Mouse (Mus musculus): ENCODE measurements around the gene Oaz2.

Oaz2 gene

GRCm38 (mm10) chr9:65667701-65668100, at the start of gene Oaz2:
Gene Oaz2, plus strand, starts transcription at chr9:65668001.
- DNase-seq (ENCODE audit: low spot score) = no peak

DNA sequence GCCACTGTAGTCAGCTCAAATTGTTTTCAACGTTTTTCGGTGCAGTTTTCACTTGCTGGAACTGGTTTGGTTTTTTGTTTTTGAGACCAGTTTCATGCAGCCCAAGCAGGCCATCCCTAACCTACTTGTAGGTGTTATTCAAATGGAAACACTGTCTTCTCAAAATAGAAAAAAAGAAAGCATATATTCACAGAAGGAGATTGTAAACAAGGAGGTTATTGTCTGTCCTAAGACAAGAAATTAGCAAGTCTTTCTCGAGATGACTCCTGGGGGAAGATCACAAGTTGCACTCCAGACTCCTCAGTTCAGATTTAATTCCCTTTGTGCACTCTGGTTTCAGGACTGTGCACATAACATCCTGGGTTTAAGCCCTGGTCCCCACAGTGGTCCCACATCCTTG, 48.5 kb upstream of the Oaz2 start:
- no peak for DNase-seq (ENCODE audit: low spot score)

DNA sequence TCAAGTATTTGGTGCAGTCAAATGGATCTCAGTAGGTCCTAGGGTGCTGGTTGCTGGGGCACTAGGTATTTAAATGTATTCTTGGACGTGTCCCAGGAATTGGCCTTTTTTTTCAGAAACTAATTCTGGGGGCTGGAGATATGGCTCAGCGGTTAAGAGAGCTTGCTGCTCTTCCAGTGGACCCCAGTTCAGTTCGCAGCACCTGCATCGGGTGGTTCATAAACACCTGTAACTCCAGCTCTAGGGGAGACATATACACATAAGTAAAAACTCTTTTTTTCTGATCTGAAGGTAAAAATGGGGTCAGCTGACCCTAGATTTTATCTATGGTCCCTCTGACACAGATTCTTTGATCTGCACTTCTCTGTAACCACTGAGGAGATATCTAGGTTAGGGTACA, 46.6 kb upstream of the Oaz2 start:
- no peak for DNase-seq (ENCODE audit: low spot score)

GRCm38 (mm10) chr9:65621666-65622065, 46.1 kb upstream of the Oaz2 start:
- DNase-seq (ENCODE audit: low spot score) = no peak

DNA sequence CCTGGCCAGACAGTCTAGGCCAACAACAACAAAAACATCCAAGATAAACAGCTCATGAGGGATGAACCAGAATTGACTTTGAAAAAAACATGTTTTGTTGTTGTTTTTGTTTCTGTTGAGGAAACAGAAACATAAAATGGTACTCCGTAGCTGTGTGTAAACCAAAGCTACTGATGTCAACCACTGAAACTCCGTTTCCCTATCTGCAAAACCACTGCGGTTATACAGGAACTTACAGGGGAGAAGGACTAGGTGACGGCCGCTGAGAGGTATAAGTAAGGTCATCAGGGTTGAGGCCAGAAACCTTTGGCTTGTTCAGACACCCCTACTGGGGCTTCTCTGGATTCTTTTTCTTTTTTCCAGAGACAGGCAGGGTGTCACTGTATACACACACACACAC, 45.0 kb upstream of the Oaz2 start:
- DNase-seq (ENCODE audit: low spot score) = no peak

DNA sequence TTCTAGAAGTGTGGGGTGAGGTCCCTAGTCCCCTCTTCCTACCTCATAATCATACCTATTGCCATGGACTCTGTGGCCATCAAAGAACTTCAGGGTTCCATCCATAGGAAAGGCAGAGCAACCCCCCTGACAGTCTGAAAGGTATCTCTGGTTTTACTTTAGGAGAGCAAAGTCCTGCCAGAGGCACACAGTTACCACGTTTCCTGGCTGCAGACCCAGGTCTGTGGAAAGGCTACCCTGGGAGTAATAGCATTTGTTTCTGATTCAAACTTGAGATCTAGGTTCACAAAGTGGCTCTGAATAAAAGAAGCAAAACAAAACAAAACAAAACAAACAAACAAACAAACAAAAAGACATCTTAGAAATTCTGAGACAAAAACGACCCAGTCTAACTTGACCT, 43.5 kb upstream of the Oaz2 start:
- DNase-seq (ENCODE audit: low spot score) = no peak

- DNase-seq (ENCODE audit: low spot score) = no peak
Observed at GRCm38 (mm10) chr9:65629025-65629766, 38.6 kb upstream of the Oaz2 start, which contains the start of gene Rbpms2. Gene Rbpms2, plus strand, starts transcription at chr9:65629648.

- DNase-seq (ENCODE audit: low spot score) = no peak
Observed at GRCm38 (mm10) chr9:65629767-65630630, 37.8 kb upstream of the Oaz2 start.

DNA sequence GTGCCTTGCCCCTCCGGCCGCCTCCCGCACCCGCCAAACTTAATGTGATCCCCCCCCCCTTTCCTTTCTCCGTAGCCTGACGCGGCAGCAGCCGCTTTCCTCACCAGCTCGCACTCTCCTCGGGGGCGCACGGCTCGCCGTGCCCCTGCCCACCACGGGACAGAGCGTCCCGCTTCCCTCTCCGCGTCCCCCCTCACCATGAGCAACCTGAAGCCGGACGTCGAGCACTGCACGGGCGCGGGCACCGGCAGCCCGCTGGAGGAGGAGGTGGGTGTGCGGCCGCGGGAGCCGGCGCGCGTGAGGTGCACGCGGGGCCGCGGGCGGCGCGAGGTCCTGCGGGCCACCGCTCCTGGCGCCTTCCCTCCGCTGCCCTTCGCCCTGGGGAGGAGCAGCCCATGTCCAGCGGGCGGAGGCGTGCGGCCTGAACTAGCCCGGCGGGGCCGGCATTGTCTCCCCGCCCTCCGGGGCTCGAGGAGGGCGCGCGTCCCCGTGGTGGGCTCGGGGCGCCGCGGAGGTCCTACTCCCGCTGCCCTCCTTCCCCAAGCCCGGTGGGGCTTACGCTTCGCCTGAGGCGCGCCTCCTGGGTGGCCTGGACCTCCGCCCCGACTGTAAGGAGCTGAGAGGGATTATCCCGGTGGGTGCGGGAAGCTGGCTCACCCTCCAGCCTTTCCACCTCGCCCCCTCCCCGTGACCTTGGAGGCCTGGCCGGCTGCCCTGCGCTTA, 37.0 kb upstream of the Oaz2 start:
- DNase-seq (ENCODE audit: low spot score) = no peak

DNA sequence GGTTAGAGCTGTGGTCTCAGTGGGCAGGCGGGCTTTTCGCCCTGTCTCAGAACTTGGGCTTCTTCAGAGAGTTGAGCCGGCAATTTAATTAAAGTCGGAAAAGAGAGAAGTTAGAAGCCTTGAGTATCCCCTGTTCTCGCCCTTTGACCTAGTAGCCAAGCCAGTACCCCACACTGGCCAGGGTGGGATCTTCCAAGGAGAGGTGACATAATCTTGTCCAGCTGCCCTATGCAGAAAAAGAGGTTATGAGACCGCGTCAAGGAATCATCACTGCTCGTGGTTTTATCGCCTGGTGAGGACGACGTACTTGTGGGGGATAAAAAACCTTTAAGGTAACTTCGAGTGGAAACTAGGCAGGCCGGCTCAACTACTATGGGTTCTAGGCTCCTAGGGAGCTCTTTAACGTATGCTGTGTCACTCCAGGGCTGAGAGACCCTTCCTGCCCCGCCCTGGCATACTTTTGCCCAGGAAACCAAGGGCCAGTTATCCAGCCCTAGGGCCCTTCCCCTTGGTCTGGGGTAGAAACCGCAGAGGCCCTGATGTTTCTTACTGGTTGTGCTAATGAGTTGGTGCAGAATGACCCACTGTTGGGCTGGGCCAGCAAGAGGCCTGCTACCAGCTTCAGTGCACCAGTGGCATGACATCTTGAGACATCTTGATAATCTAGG, 36.3 kb upstream of the Oaz2 start:
- DNase-seq (ENCODE audit: low spot score) = no peak

DNA sequence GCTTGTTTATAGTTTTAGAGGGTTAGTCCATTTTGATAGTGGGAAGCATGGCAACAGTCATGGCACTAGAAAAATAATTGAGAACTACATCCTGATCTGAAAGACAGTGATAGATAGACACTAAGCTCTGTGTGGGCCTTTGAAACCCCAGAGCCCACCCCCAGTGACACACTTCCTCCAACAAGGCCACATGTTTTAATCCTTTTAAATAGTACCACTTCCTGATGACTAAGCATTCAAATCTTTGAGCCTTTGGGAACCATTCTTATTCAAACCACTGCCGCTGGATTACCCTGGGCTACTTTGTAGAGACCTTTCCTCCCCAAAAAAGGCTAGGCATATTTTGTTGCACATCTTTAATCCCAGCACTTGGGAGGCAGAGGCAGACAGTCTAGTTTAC, 32.0 kb upstream of the Oaz2 start:
- no peak for DNase-seq (ENCODE audit: low spot score)

DNA sequence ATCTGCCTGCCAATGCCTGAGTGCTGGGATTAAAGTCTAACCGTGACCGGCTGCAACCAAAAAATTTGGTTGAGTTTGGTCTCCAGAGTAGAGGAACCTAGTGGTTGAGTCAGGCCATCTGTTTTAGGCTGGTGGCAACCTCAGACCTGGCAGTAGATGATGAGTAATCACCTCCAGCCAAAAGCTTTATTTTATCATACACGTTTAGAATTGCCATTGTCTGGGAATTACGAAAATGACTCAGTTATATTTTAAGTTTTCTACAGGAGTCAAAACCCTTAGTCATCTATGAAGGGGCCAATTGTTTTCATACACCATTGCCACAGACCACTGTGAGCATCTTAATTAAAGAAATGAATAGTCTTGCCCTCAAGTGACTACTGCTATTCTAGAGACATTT, 30.9 kb upstream of the Oaz2 start:
- no peak for DNase-seq (ENCODE audit: low spot score)

DNA sequence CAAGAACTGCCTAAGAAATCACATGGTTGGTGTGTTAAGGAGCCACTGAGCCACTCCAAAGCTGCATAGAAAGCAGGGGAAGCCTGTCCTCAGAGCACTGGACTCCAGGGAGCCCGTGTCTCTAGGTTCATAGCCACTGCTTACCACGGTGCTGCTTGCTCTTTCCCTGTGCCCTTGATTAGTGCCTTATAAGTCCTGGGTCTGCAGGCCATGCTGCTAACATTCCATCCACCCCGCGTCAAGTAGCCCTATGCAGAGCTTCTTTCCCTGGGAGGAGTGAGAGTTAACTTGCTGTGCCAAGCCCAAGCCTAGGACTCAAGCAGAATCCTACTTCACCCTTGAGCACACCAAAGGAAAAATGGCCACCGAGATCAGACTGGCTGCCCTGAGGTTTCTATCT, 28.7 kb upstream of the Oaz2 start:
- no peak for DNase-seq (ENCODE audit: low spot score)

GRCm38 (mm10) chr9:65640838-65641410, 26.9 kb upstream of the Oaz2 start:
- no peak for DNase-seq (ENCODE audit: low spot score)

DNA sequence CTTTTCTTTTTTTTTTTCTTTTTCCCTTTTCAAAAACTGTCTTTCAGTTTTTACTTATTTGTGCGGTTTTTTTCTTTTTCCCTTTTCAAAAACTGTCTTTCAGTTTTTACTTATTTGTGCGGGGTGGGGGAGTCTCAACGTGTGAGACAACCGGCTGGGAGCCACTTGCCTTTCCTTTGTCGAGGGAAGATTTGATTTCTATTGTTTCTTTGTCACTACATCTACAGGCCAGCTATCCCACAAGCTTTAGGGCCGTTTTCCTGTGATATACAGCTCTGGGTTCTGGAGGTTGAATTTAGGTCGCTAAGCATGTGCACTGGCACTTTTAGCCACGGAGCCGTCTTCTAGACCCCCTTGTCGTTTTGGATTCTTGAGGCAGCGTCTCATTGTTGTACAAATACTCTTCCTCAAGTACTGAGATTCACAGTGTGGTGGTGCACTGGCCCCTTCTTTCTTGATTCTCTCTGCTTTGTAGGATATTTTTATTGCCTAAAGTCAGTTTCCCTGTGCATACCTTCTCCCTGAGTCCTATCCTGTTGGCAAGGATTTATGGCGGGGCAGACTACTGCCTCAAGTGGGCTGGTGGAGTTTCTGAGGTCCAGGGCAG, 26.3 kb upstream of the Oaz2 start:
- DNase-seq (ENCODE audit: low spot score) = no peak

GRCm38 (mm10) chr9:65642546-65642945, 25.3 kb upstream of the Oaz2 start:
- DNase-seq (ENCODE audit: low spot score) = no peak

DNA sequence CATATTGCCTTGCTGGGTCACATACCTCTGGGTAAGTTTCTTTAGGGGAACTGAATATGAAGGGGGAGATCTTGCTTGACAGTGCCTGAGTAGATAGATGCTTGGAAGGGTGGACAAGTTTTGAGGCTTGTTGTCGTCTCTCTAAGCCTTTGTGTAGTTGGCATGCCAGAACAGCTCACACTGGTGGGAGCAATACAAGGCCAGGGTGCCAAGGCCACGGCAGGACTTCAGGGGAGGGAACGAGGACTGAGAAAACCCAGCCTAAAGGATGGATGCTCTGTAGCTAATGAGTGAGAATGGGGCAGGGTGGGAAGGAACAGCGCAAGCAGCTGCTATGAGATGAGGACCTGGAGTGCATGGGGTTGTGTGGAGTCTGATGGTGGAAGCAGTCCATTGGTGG, 22.8 kb upstream of the Oaz2 start:
- no peak for DNase-seq (ENCODE audit: low spot score)

DNA sequence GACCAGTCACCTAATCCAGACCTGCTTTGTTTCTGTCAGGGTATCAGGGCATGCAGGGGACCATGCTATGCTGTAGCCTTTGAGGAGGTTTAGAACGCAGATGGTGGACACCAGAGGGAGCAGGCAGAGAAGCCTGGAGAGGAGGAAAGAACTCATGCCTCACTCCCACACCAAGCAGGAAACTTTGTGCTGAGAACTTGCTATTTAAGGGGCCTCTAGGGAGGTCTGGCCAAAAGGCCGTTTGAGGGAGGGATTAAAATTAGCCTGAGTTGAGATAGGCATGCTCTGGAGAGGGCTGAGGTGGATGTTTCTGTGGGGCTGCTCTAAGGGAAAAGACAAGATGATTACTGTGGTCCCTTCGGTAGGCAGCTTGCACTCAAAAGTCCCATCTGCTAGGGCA, 21.8 kb upstream of the Oaz2 start:
- DNase-seq (ENCODE audit: low spot score) = no peak

- DNase-seq (ENCODE audit: low spot score) = no peak
Observed at GRCm38 (mm10) chr9:65646782-65647181, 21.0 kb upstream of the Oaz2 start.

GRCm38 (mm10) chr9:65648730-65649129, 19.1 kb upstream of the Oaz2 start:
- no peak for DNase-seq (ENCODE audit: low spot score)

- DNase-seq (ENCODE audit: low spot score) = no peak
Observed at GRCm38 (mm10) chr9:65649997-65650396, 17.8 kb upstream of the Oaz2 start.
